ENCODE assay signal across 27 mouse cellular contexts in the genomic region with DNA sequence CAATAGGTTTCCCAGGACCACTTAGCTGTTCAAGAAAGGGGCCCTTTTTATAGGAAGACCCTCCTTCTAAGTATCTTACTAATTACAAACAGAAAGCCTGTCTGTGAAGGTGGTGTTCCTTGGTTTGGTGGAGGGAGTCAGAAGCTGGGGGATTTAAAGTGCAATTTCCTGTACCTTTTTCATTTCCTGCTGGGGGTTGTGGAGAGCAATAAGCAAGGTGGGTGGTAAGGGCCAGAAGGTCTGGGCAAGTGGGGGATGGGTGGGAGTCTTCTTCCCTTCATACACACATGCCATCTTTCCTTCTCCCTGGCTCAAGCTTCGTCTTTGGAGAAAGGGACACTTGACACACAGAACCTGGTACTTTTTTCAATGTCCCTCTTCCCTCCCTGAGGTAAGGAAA. TPM values are rescaled to one million over a fixed set of nuclear protein-coding genes. Genes with fewer than 3 reads are reported as not detected.
DNase-seq lines count a peak whose midpoint lies in the region; ATAC-seq lines count a peak whose summit lies in the region.
"Had no signal": no experiment of that assay in that cellular context is flagged by ENCODE, and none has a peak within 500 bp of the region (broad histone marks: within the 10 kb centered on the region; RNA-seq: fewer than 3 reads in every experiment).

No protein-coding gene starts in this region.

- 81% methylated on average over 1 of the region's 1 CpGs for WGBS in hindbrain, embryonic 12.5 days
- WGBS in hindbrain, embryonic 11.5 days, result 85% methylated on average over 1 of the region's 1 CpGs
- WGBS in neural tube, embryonic 13.5 days, result 53% methylated on average over 1 of the region's 1 CpGs
- WGBS in neural tube, embryonic 15.5 days, result 53% methylated on average over 1 of the region's 1 CpGs
- 4% methylated on average over 1 of the region's 1 CpGs for WGBS in limb, embryonic 11.5 days
- WGBS in liver, embryonic 11.5 days, result 32% methylated on average over 1 of the region's 1 CpGs

- no peaks in the 10 kb centered on the region for H3K36me3 ChIP-seq in hindbrain, embryonic 12.5 days
- no peaks in the 10 kb centered on the region for H3K36me3 ChIP-seq in hindbrain, embryonic 11.5 days (ENCODE audit: control insufficient read depth, insufficient read depth, low read length)
- no peaks in the 10 kb centered on the region for H3K36me3 ChIP-seq in neural tube, embryonic 13.5 days
- no peaks in the 10 kb centered on the region for H3K36me3 ChIP-seq in neural tube, embryonic 15.5 days
- no peaks in the 10 kb centered on the region for H3K36me3 ChIP-seq in limb, embryonic 11.5 days (ENCODE audit: control insufficient read depth, insufficient read depth, low read length)
- H3K36me3 ChIP-seq in liver, embryonic 11.5 days (ENCODE audit: control insufficient read depth, insufficient read depth, low read length), result no peaks in the 10 kb centered on the region
- H3K36me3 ChIP-seq: embryonic facial prominence, embryonic 10.5 days; embryonic facial prominence, embryonic 13.5 days; G1E had no signal

- no peak for ATAC-seq in hindbrain, embryonic 12.5 days (ENCODE audit: low FRiP score)
- ATAC-seq in hindbrain, embryonic 11.5 days (ENCODE audit: low FRiP score), result no peak
- ATAC-seq in neural tube, embryonic 13.5 days (ENCODE audit: low read depth), result no peak
- ATAC-seq in neural tube, embryonic 15.5 days (ENCODE audit: low FRiP score), result no peak
- no peak for ATAC-seq in limb, embryonic 11.5 days (ENCODE audit: insufficient number of reproducible peaks, low FRiP score, low TSS enrichment, low read depth)
- ATAC-seq in liver, embryonic 11.5 days (replicated peaks; ENCODE audit: low FRiP score), result no peak
- ATAC-seq: forebrain, embryonic 16.5 days; hindbrain, embryonic 16.5 days; inflammation-experienced regulatory T-cells, adult 6 months; Patski had no signal

- DNase-seq in hindbrain, embryonic 11.5 days (ENCODE audit: low spot score), result no peak
- peak; percentile 69 for DNase-seq in limb, embryonic 11.5 days (ENCODE audit: low spot score)
- DNase-seq in liver, embryonic 11.5 days (ENCODE audit: low spot score), result no peak
- no peak for DNase-seq in thymus, postnatal 0 days (ENCODE audit: low spot score)
- DNase-seq: adrenal gland, postnatal 10 days; adrenal gland, postnatal 36 days; B cell, adult 2 months; cerebellum, adult 18-20 months; cerebellum, adult 9-11 months; cerebellum, postnatal 25 days; embryo, embryonic 11 days; gastrocnemius, adult 2 months; gastrocnemius, postnatal 14 days; heart, adult 11 months had no signal

- H3K9ac ChIP-seq in hindbrain, embryonic 12.5 days, result no peak overlapping the region
- no peak overlapping the region for H3K9ac ChIP-seq in hindbrain, embryonic 11.5 days (ENCODE audit: low read depth, low read length)
- H3K9ac ChIP-seq in neural tube, embryonic 13.5 days, result no peak overlapping the region
- H3K9ac ChIP-seq in neural tube, embryonic 15.5 days (replicated peaks), result no peak overlapping the region
- no peak overlapping the region for H3K9ac ChIP-seq in limb, embryonic 11.5 days (ENCODE audit: low read length)
- H3K9ac ChIP-seq in liver, embryonic 11.5 days (ENCODE audit: low read depth, low read length), result no peak overlapping the region
- H3K9ac ChIP-seq: embryonic facial prominence, embryonic 13.5 days; forebrain, embryonic 13.5 days had no signal

- H3K4me3 ChIP-seq in hindbrain, embryonic 12.5 days, result no peak overlapping the region
- no peak overlapping the region for H3K4me3 ChIP-seq in hindbrain, embryonic 11.5 days (ENCODE audit: low read depth, low read length)
- H3K4me3 ChIP-seq in neural tube, embryonic 13.5 days, result no peak overlapping the region
- H3K4me3 ChIP-seq in neural tube, embryonic 15.5 days (replicated peaks), result no peak overlapping the region
- no peak overlapping the region for H3K4me3 ChIP-seq in limb, embryonic 11.5 days (ENCODE audit: low read depth, low read length)
- H3K4me3 ChIP-seq in liver, embryonic 11.5 days (ENCODE audit: low read depth, low read length), result no peak overlapping the region
- H3K4me3 ChIP-seq: embryonic facial prominence, embryonic 10.5 days; embryonic facial prominence, embryonic 13.5 days; erythroblast, embryonic 14.5 days; forebrain, embryonic 13.5 days; gastrocnemius, adult 2 months had no signal

- H3K4me2 ChIP-seq in hindbrain, embryonic 12.5 days (replicated peaks), result no peak overlapping the region
- no peak overlapping the region for H3K4me2 ChIP-seq in hindbrain, embryonic 11.5 days (replicated peaks; ENCODE audit: low read depth, low read length)
- no peak overlapping the region for H3K4me2 ChIP-seq in neural tube, embryonic 13.5 days
- H3K4me2 ChIP-seq in neural tube, embryonic 15.5 days, result no peak overlapping the region
- peak overlapping the region; percentile 20; the same call in 1 of the 2 replicates for H3K4me2 ChIP-seq in limb, embryonic 11.5 days (ENCODE audit: low read depth, severe bottlenecking)
- no peak overlapping the region for H3K4me2 ChIP-seq in liver, embryonic 11.5 days
- H3K4me2 ChIP-seq: embryonic facial prominence, embryonic 13.5 days; heart, embryonic 11.5 days had no signal

- H3K9me3 ChIP-seq in hindbrain, embryonic 12.5 days (replicated peaks), result no peaks in the 10 kb centered on the region
- no peaks in the 10 kb centered on the region for H3K9me3 ChIP-seq in hindbrain, embryonic 11.5 days (ENCODE audit: control insufficient read depth, low read length)
- H3K9me3 ChIP-seq in neural tube, embryonic 13.5 days, result no peaks in the 10 kb centered on the region
- no peaks in the 10 kb centered on the region for H3K9me3 ChIP-seq in neural tube, embryonic 15.5 days (replicated peaks)
- H3K9me3 ChIP-seq in limb, embryonic 11.5 days (ENCODE audit: control insufficient read depth, low read length), result no peaks in the 10 kb centered on the region
- no peaks in the 10 kb centered on the region for H3K9me3 ChIP-seq in liver, embryonic 11.5 days (ENCODE audit: control insufficient read depth, low read length)
- H3K9me3 ChIP-seq: embryonic facial prominence, embryonic 10.5 days; embryonic facial prominence, embryonic 13.5 days; forebrain, embryonic 13.5 days; G1E had no signal

- peaks cover 88% of the 10 kb centered on the region for H3K27me3 ChIP-seq in hindbrain, embryonic 12.5 days
- H3K27me3 ChIP-seq in hindbrain, embryonic 11.5 days (ENCODE audit: control insufficient read depth, insufficient read depth, low read length), result peaks cover 30% of the 10 kb centered on the region
- peaks cover 85% of the 10 kb centered on the region for H3K27me3 ChIP-seq in neural tube, embryonic 13.5 days
- H3K27me3 ChIP-seq in neural tube, embryonic 15.5 days (replicated peaks), result peaks cover 29% of the 10 kb centered on the region
- H3K27me3 ChIP-seq in limb, embryonic 11.5 days (ENCODE audit: control insufficient read depth, insufficient read depth, low read length), result 0 out of 2 replicates have a peak, but pooled peaks cover 5% of the 10 kb centered on the region
- peaks cover 79% of the 10 kb centered on the region for H3K27me3 ChIP-seq in liver, embryonic 11.5 days (replicated peaks; ENCODE audit: control insufficient read depth, insufficient read depth, low read length)
- H3K27me3 ChIP-seq: Patski had no signal

- H3K27ac ChIP-seq in hindbrain, embryonic 12.5 days, result peak overlapping the region; percentile 44; the same call in 1 of the 2 replicates
- H3K27ac ChIP-seq in hindbrain, embryonic 11.5 days (ENCODE audit: low read depth, low read length), result no peak overlapping the region
- H3K27ac ChIP-seq in neural tube, embryonic 13.5 days (replicated peaks), result 0 out of 2 replicates have a peak overlapping the region, but pooled peaks have one; percentile 33
- H3K27ac ChIP-seq in neural tube, embryonic 15.5 days (replicated peaks), result no peak overlapping the region
- peak overlapping the region; percentile 75; the same call in 1 of the 2 replicates for H3K27ac ChIP-seq in limb, embryonic 11.5 days (replicated peaks; ENCODE audit: low read depth, low read length)
- no peak overlapping the region for H3K27ac ChIP-seq in liver, embryonic 11.5 days (ENCODE audit: low read depth, low read length)
- H3K27ac ChIP-seq: embryonic facial prominence, embryonic 10.5 days; embryonic facial prominence, embryonic 13.5 days; forebrain, embryonic 13.5 days; gastrocnemius, adult 2 months had no signal

- H3K4me1 ChIP-seq in hindbrain, embryonic 12.5 days, result peaks cover 16% of the 10 kb centered on the region
- H3K4me1 ChIP-seq in hindbrain, embryonic 11.5 days (replicated peaks; ENCODE audit: control insufficient read depth, insufficient read depth, low read length), result peaks cover 9% of the 10 kb centered on the region
- peaks cover 57% of the 10 kb centered on the region for H3K4me1 ChIP-seq in neural tube, embryonic 13.5 days (replicated peaks)
- H3K4me1 ChIP-seq in neural tube, embryonic 15.5 days, result peaks cover 40% of the 10 kb centered on the region
- peaks cover 56% of the 10 kb centered on the region for H3K4me1 ChIP-seq in limb, embryonic 11.5 days (ENCODE audit: control insufficient read depth, insufficient read depth, low read length)
- H3K4me1 ChIP-seq in liver, embryonic 11.5 days (replicated peaks; ENCODE audit: control insufficient read depth, insufficient read depth, low read length), result no peaks in the 10 kb centered on the region; the same call in 1 of the 2 replicates

RNA-seq across cellular contexts. Expression of gene Calcoco1, which starts 30.2 kb away (rescaled TPM):
- 47.3 and 49.1 TPM in 2 replicates for polyA plus RNA-seq in hindbrain, embryonic 12.5 days (2016; fragmentation: Nextera tagmentation; extraction: Ambion mirVana)
- polyA plus RNA-seq in hindbrain, embryonic 11.5 days (2014; fragmentation: Nextera tagmentation; extraction: Ambion mirVana), result 26.2 and 30.1 TPM in 2 replicates
- 35.7 and 41.9 TPM in 2 replicates for polyA plus RNA-seq in neural tube, embryonic 13.5 days (2015; fragmentation: Nextera tagmentation; extraction: Ambion mirVana)
- polyA plus RNA-seq in neural tube, embryonic 15.5 days (2015; fragmentation: Nextera tagmentation; extraction: Ambion mirVana), result 28.3 and 41.6 TPM in 2 replicates
- polyA plus RNA-seq in limb, embryonic 11.5 days (2014; fragmentation: Nextera tagmentation; extraction: Ambion mirVana), result 34.4 and 36.4 TPM in 2 replicates
- 15.0 and 16.2 TPM in 2 replicates for polyA plus RNA-seq in liver, embryonic 11.5 days (2014; fragmentation: Nextera tagmentation; extraction: Ambion mirVana)
- 55.9 and 58.4 TPM in 2 replicates for polyA plus RNA-seq in thymus, postnatal 0 days (2015; fragmentation: Nextera tagmentation; extraction: Ambion mirVana)

Comparison
In these comparisons a context has a peak if more than half of its experiments do, and no peak if none do; other contexts are left out.
1. H3K27ac ChIP-seq: peak in hindbrain, embryonic 12.5 days (single experiment), neural tube, embryonic 13.5 days (single experiment) and limb, embryonic 11.5 days (single experiment); none in hindbrain, embryonic 11.5 days (single experiment), neural tube, embryonic 15.5 days (single experiment) and liver, embryonic 11.5 days (single experiment).